Mouse (Mus musculus) liver, postnatal 0 days (tissue): Measurements from ENCODE around the gene Cltc. TPM values are rescaled to one million over a fixed set of nuclear protein-coding genes. Genes with fewer than 3 reads are reported as not detected.

Experiments used
- ATAC-seq: fragments of 200-750 bp; cut with Nextera tagmentation; 2 replicates; pipeline ENCODE4 v1.8.0; 2017; ENCODE audit warnings: mild to moderate bottlenecking, moderate library complexity
- DNase-seq: peaks from one replicate; pipeline ENCODE4 v3.0.0-alpha.2; 2016
- H3K27ac ChIP-seq: fragments of 300-500 bp; sonication (generic); 2 replicates; pipeline ENCODE4 v1.5.1; 2014; ENCODE audit warnings: antibody characterized with exemption, moderate library complexity, mild to moderate bottlenecking, low read depth
- H3K27me3 ChIP-seq: fragments of 300-500 bp; sonication (generic); 2 replicates; pipeline ENCODE4 v1.6.1; 2014; ENCODE audit warnings: low read length, control low read depth, mixed read lengths; ENCODE audit not compliant: insufficient read depth
- H3K36me3 ChIP-seq: fragments of 300-500 bp; sonication (generic); replicated peaks from 2 replicates; pipeline ENCODE4 v1.6.1; 2014; ENCODE audit warnings: mild to moderate bottlenecking, control low read depth, low read length, moderate library complexity, mixed read lengths; ENCODE audit not compliant: insufficient read depth
- H3K4me1 ChIP-seq: fragments of 300-500 bp; sonication (generic); 2 replicates; pipeline ENCODE4 v1.6.1; 2014; ENCODE audit warnings: antibody characterized with exemption, mild to moderate bottlenecking, control low read depth; ENCODE audit not compliant: insufficient read depth
- H3K4me2 ChIP-seq: fragments of 300-500 bp; sonication (generic); 2 replicates; pipeline ENCODE4 v1.6.1; 2014; ENCODE audit warnings: low read depth, mild to moderate bottlenecking, low read length, moderate library complexity, mixed read lengths
- H3K4me3 ChIP-seq: fragments of 300-500 bp; sonication (generic); 2 replicates; pipeline ENCODE4 v1.5.1; 2014; ENCODE audit warnings: low read depth, low read length
- H3K9ac ChIP-seq: fragments of 300-500 bp; sonication (generic); replicated peaks from 2 replicates; pipeline ENCODE4 v1.6.1; 2014; ENCODE audit warnings: mild to moderate bottlenecking, moderate library complexity
- H3K9me3 ChIP-seq: fragments of 300-500 bp; sonication (generic); 2 replicates; pipeline ENCODE4 v1.6.1; 2016; ENCODE audit warnings: mild to moderate bottlenecking, control low read depth, low read length, mixed read lengths
- CTCF ChIP-seq: sonication (generic); IDR thresholded peaks from 2 replicates; pipeline ENCODE4 v1.5.1; 2016; ENCODE audit warnings: antibody characterized with exemption, low read depth
- EP300 ChIP-seq: IDR thresholded peaks from 2 replicates; pipeline ENCODE4 v1.6.1; 2016; ENCODE audit warnings: antibody characterized with exemption, low read depth, mild to moderate bottlenecking
- WGBS: fragments of 180-500 bp; shearing (Covaris S2); extraction: QIAGEN DNeasy Blood & Tissue Kit; methylation state at CpG from one replicate; pipeline ENCODE4 v1.1.7; 2014; ENCODE audit not compliant: insufficient replicate concordance; 5-methylcytosine and 5-hydroxymethylcytosine counted together
- polyA plus RNA-seq: library from polyadenylated mRNA; unstranded; fragments of >200 nt; fragmentation: Nextera tagmentation; extraction: Ambion mirVana; gene quantifications from 2 replicates; pipeline ENCODE4 v1.2.1, GENCODE M21; 2015

Gene Cltc
- polyA plus RNA-seq, 1 experiment from 2014 or later, result 42.4 TPM

GRCm38 (mm10) chr11:86682861-86683260, 74.5 kb downstream of the Cltc start:
- Histone ChIP-seq H3K9ac (peak overlapping the region; percentile 96), H3K9me3 (no peaks in the 10 kb centered on the region), H3K36me3 (no peaks in the 10 kb centered on the region), H3K4me3 (peak overlapping the region; percentile 94), H3K27me3 (no peaks in the 10 kb centered on the region), H3K4me2 (peak overlapping the region; percentile 92), H3K27ac (peak overlapping the region; percentile 98), H3K4me1 (peaks cover 30% of the 10 kb centered on the region)
- ATAC-seq (no peak), DNase-seq (no peak)
- TF ChIP-seq EP300, result no peak
- TF ChIP-seq CTCF, result no peak
- 31% methylated on average over 7 of the region's 7 CpGs for WGBS

GRCm38 (mm10) chr11:86681423-86681822, 75.9 kb downstream of the Cltc start:
- H3K27ac ChIP-seq, result peak overlapping the region; percentile 24; the same call in 1 of the 2 replicates
- H3K9ac ChIP-seq, result peak overlapping the region; percentile 96; the same call in 1 of the 2 replicates
- DNase-seq (no peak), ATAC-seq (no peak)
- 66% methylated on average over 3 of the region's 3 CpGs for WGBS
- peak overlapping the region; percentile 94 for H3K4me3 ChIP-seq
- TF ChIP-seq EP300 (no peak), CTCF (no peak)
- peak overlapping the region; percentile 92 for H3K4me2 ChIP-seq
- H3K27me3 ChIP-seq, result no peaks in the 10 kb centered on the region
- H3K4me1 ChIP-seq, result peaks cover 30% of the 10 kb centered on the region
- H3K9me3 ChIP-seq, result no peaks in the 10 kb centered on the region
- no peaks in the 10 kb centered on the region; the same call in 1 of the 2 replicates for H3K36me3 ChIP-seq

GRCm38 (mm10) chr11:86680729-86681128, 76.6 kb downstream of the Cltc start:
- H3K4me1 ChIP-seq, result peaks cover 32% of the 10 kb centered on the region
- no peaks in the 10 kb centered on the region; the same call in 1 of the 2 replicates for H3K36me3 ChIP-seq
- H3K27me3 ChIP-seq, result no peaks in the 10 kb centered on the region
- 91% methylated on average over 3 of the region's 3 CpGs for WGBS
- H3K9me3 ChIP-seq, result no peaks in the 10 kb centered on the region
- no peak overlapping the region for H3K9ac ChIP-seq
- no peak overlapping the region for H3K27ac ChIP-seq
- ATAC-seq (no peak), DNase-seq (no peak)
- no peak for TF ChIP-seq EP300
- TF ChIP-seq CTCF, result no peak
- peak overlapping the region; percentile 92 for H3K4me2 ChIP-seq
- no peak overlapping the region for H3K4me3 ChIP-seq

GRCm38 (mm10) chr11:86678957-86679356, 78.4 kb downstream of the Cltc start:
- DNase-seq, result no peak
- TF ChIP-seq CTCF (no peak), EP300 (no peak)
- no peak overlapping the region for H3K4me3 ChIP-seq
- 77% methylated on average over 5 of the region's 5 CpGs for WGBS
- H3K4me2 ChIP-seq, result no peak overlapping the region
- H3K9ac ChIP-seq, result no peak overlapping the region
- no peak overlapping the region for H3K27ac ChIP-seq
- no peak for ATAC-seq
- H3K4me1 ChIP-seq, result peaks cover 22% of the 10 kb centered on the region
- H3K36me3 ChIP-seq, result no peaks in the 10 kb centered on the region; the same call in 1 of the 2 replicates
- H3K27me3 ChIP-seq, result no peaks in the 10 kb centered on the region
- no peaks in the 10 kb centered on the region for H3K9me3 ChIP-seq

GRCm38 (mm10) chr11:86675520-86675919, 81.8 kb downstream of the Cltc start:
- H3K4me1 ChIP-seq, result peaks cover 7% of the 10 kb centered on the region
- TF ChIP-seq CTCF (no peak), EP300 (peak; percentile 73)
- H3K36me3 ChIP-seq, result no peaks in the 10 kb centered on the region; the same call in 1 of the 2 replicates
- no peak overlapping the region for H3K4me2 ChIP-seq
- H3K9ac ChIP-seq, result no peak overlapping the region
- DNase-seq (no peak), ATAC-seq (no peak)
- no peak overlapping the region for H3K4me3 ChIP-seq
- H3K27ac ChIP-seq, result no peak overlapping the region
- no peaks in the 10 kb centered on the region for H3K9me3 ChIP-seq
- WGBS, result 70% methylated on average over 4 of the region's 4 CpGs
- H3K27me3 ChIP-seq, result no peaks in the 10 kb centered on the region

- Histone ChIP-seq H3K4me1 (0 out of 2 replicates have a peak, but pooled peaks cover 6% of the 10 kb centered on the region), H3K9ac (no peak overlapping the region), H3K4me3 (no peak overlapping the region), H3K4me2 (no peak overlapping the region), H3K36me3 (no peaks in the 10 kb centered on the region; the same call in 1 of the 2 replicates), H3K9me3 (no peaks in the 10 kb centered on the region), H3K27ac (no peak overlapping the region), H3K27me3 (no peaks in the 10 kb centered on the region)
- DNase-seq (no peak), ATAC-seq (no peak)
- WGBS, result 54% methylated on average over 3 of the region's 3 CpGs
- TF ChIP-seq CTCF (no peak), EP300 (no peak)
Observed at GRCm38 (mm10) chr11:86672772-86673171, 84.6 kb downstream of the Cltc start.
